Comparison of ENCODE assay signal across 29 mouse cellular contexts in genomic region chr2:85026178-85026577, GRCm38 (mm10). TPM values are rescaled to one million over a fixed set of nuclear protein-coding genes. Genes with fewer than 3 reads are reported as not detected.
DNase-seq lines count a peak whose midpoint lies in the region; ATAC-seq and TF ChIP-seq lines count a peak whose summit lies in the region.
"Had no signal": no experiment of that assay in that cellular context is flagged by ENCODE, and none has a peak within 500 bp of the region (broad histone marks: within the 10 kb centered on the region; RNA-seq: fewer than 3 reads in every experiment).

No protein-coding gene starts in this region.

- intact Hi-C loops in left cerebral cortex, adult 2 months (cut with DNase I) = no loop called here

- 78% methylated on average over 3 of the region's 3 CpGs for WGBS in liver, embryonic 11.5 days
- 65% methylated on average over 3 of the region's 3 CpGs for WGBS in liver, embryonic 13.5 days (ENCODE audit: insufficient replicate concordance)

- H3K4me2 ChIP-seq in liver, embryonic 11.5 days = no peak overlapping the region
- H3K4me2 ChIP-seq in liver, embryonic 13.5 days = no peak overlapping the region
- H3K4me2 ChIP-seq: forebrain, embryonic 13.5 days; hindbrain, embryonic 12.5 days had no signal

- H3K4me3 ChIP-seq in liver, embryonic 11.5 days (ENCODE audit: low read depth, low read length) = no peak overlapping the region
- no peak overlapping the region for H3K4me3 ChIP-seq in liver, embryonic 13.5 days (replicated peaks)
- no peak overlapping the region for H3K4me3 ChIP-seq in left cerebral cortex, adult 2 months
- H3K4me3 ChIP-seq: embryonic facial prominence, embryonic 10.5 days; forebrain, embryonic 13.5 days; heart, embryonic 10.5 days; hindbrain, embryonic 12.5 days had no signal

- H3K27ac ChIP-seq in liver, embryonic 11.5 days (ENCODE audit: low read depth, low read length) = no peak overlapping the region
- no peak overlapping the region for H3K27ac ChIP-seq in liver, embryonic 13.5 days
- no peak overlapping the region for H3K27ac ChIP-seq in left cerebral cortex, adult 2 months
- H3K27ac ChIP-seq: embryonic facial prominence, embryonic 10.5 days; forebrain, embryonic 13.5 days; heart, embryonic 10.5 days; hindbrain, embryonic 12.5 days had no signal

- DNase-seq in liver, embryonic 11.5 days (ENCODE audit: low spot score) = no peak
- no peak for DNase-seq in liver
- DNase-seq in adipocyte (ENCODE audit: low spot score) = peak; percentile 64
- no peak for DNase-seq in liver, embryonic 13.5 days
- DNase-seq in ovary, adult 18-20 months (ENCODE audit: low spot score) = no peak
- no peak for DNase-seq in left cerebral cortex, adult 2 months (ENCODE audit: extremely low spot score in 1 of 2, low spot score in 2 of 2)
- no peak for DNase-seq in gastrocnemius, adult 8-10 months (ENCODE audit: low spot score in 2 of 2)
- DNase-seq: adrenal gland, adult 2 months; adrenal gland, postnatal 25 days; B cell, adult 2 months; cerebellum, adult 18-20 months; cerebellum, adult 9-11 months; cerebellum, postnatal 36 days; forebrain, postnatal 0 days; gastrocnemius, postnatal 25 days; heart, adult 11 months; heart, postnatal 4 days had no signal

- peaks cover 8% of the 10 kb centered on the region; the same call in 1 of the 2 replicates for H3K27me3 ChIP-seq in liver, embryonic 11.5 days (replicated peaks; ENCODE audit: control insufficient read depth, insufficient read depth, low read length)
- peaks cover 41% of the 10 kb centered on the region for H3K27me3 ChIP-seq in liver, embryonic 13.5 days
- H3K27me3 ChIP-seq: forebrain, embryonic 13.5 days; hindbrain, embryonic 12.5 days had no signal

- no peak overlapping the region for H3K9ac ChIP-seq in liver, embryonic 11.5 days (ENCODE audit: low read depth, low read length)
- no peak overlapping the region for H3K9ac ChIP-seq in liver, embryonic 13.5 days
- H3K9ac ChIP-seq: forebrain, embryonic 13.5 days; forebrain, postnatal 0 days; hindbrain, embryonic 12.5 days had no signal

- TF ChIP-seq CTCF in left cerebral cortex, adult 2 months (IDR thresholded peaks at IDR 0.05) = no peak

- H3K4me1 ChIP-seq in liver, embryonic 11.5 days (replicated peaks; ENCODE audit: control insufficient read depth, insufficient read depth, low read length) = no peaks in the 10 kb centered on the region
- peaks cover 9% of the 10 kb centered on the region for H3K4me1 ChIP-seq in liver, embryonic 13.5 days (replicated peaks)
- H3K4me1 ChIP-seq: embryonic facial prominence, embryonic 10.5 days; forebrain, embryonic 13.5 days; heart, embryonic 10.5 days; hindbrain, embryonic 12.5 days had no signal

- ATAC-seq in liver, embryonic 11.5 days (replicated peaks; ENCODE audit: low FRiP score) = 0 out of 2 replicates have a peak, but pooled peaks have one; percentile 16
- ATAC-seq in liver, embryonic 13.5 days (ENCODE audit: low read depth) = 0 out of 2 replicates have a peak, but pooled peaks have one; percentile 15
- ATAC-seq: activated CD4-positive, CD25-positive, alpha-beta regulatory T cell, adult 4 months; CD4-positive, CD25-positive, alpha-beta regulatory T cell, adult 4 months; forebrain, postnatal 0 days; hindbrain, embryonic 16.5 days; inflammation-experienced regulatory T-cells, adult 6 months; Patski had no signal

- no peaks in the 10 kb centered on the region for H3K9me3 ChIP-seq in liver, embryonic 11.5 days (ENCODE audit: control insufficient read depth, low read length)
- no peaks in the 10 kb centered on the region for H3K9me3 ChIP-seq in liver, embryonic 13.5 days (replicated peaks)
- H3K9me3 ChIP-seq: embryonic facial prominence, embryonic 10.5 days; forebrain, embryonic 13.5 days; heart, embryonic 10.5 days; hindbrain, embryonic 12.5 days had no signal

- no peaks in the 10 kb centered on the region for H3K36me3 ChIP-seq in liver, embryonic 11.5 days (ENCODE audit: control insufficient read depth, insufficient read depth, low read length)
- no peaks in the 10 kb centered on the region for H3K36me3 ChIP-seq in liver, embryonic 13.5 days
- H3K36me3 ChIP-seq: embryonic facial prominence, embryonic 10.5 days; heart, embryonic 10.5 days; hindbrain, embryonic 12.5 days had no signal

RNA-seq across cellular contexts. Expression of gene Ssrp1, which starts 10.9 kb away (rescaled TPM):
- 338 and 381 TPM in 2 replicates for polyA plus RNA-seq in liver, embryonic 11.5 days (2014; fragmentation: Nextera tagmentation; extraction: Ambion mirVana)
- polyA plus RNA-seq in liver, embryonic 13.5 days (2015; fragmentation: Nextera tagmentation; extraction: Ambion mirVana) = 199 and 216 TPM in 2 replicates
- 100 to 1,000 TPM; 106 to 111 TPM for total RNA-seq in left cerebral cortex, adult 2 months (2021)
- 10 to 100 TPM; 20.2 to 27.0 (median 23.5) TPM for total RNA-seq in gastrocnemius, adult 8-10 months (2022)

RNA-seq across cellular contexts. Expression of gene P2rx3, which starts 11.1 kb away (rescaled TPM):
- 0.95 and 1.1 TPM in 2 replicates for polyA plus RNA-seq in liver, embryonic 11.5 days (2014; fragmentation: Nextera tagmentation; extraction: Ambion mirVana)
- polyA plus RNA-seq in liver, embryonic 13.5 days (2015; fragmentation: Nextera tagmentation; extraction: Ambion mirVana) = 0.23 and 0.27 TPM in 2 replicates
- total RNA-seq in left cerebral cortex, adult 2 months (2021) = 1 to 10 TPM; 2.0 to 2.6 TPM
- total RNA-seq in gastrocnemius, adult 8-10 months (2022) = under 1 TPM; 0.44 to 0.72 (median 0.63) TPM
- total RNA-seq: forebrain, postnatal 0 days had no signal
- polyA plus RNA-seq: heart, embryonic 14.5 days had no signal

RNA-seq across cellular contexts. Expression of gene Tnks1bp1, which starts 21.6 kb away (rescaled TPM):
- 3.4 and 3.7 TPM in 2 replicates for polyA plus RNA-seq in liver, embryonic 11.5 days (2014; fragmentation: Nextera tagmentation; extraction: Ambion mirVana)
- polyA plus RNA-seq in liver, embryonic 13.5 days (2015; fragmentation: Nextera tagmentation; extraction: Ambion mirVana) = 3.4 and 4.9 TPM in 2 replicates
- total RNA-seq in left cerebral cortex, adult 2 months (2021) = 100 to 1,000 TPM; 130 to 148 TPM
- 10 to 100 TPM; 17.9 to 27.1 (median 23.5) TPM for total RNA-seq in gastrocnemius, adult 8-10 months (2022)

RNA-seq across cellular contexts. Expression of gene Prg3, which starts 38.2 kb away (rescaled TPM):
- 10.2 and 16.7 TPM in 2 replicates for polyA plus RNA-seq in liver, embryonic 11.5 days (2014; fragmentation: Nextera tagmentation; extraction: Ambion mirVana)
- polyA plus RNA-seq in liver, embryonic 13.5 days (2015; fragmentation: Nextera tagmentation; extraction: Ambion mirVana) = 6.3 and 6.5 TPM in 2 replicates
- total RNA-seq in left cerebral cortex, adult 2 months (2021) = not detected
- total RNA-seq in gastrocnemius, adult 8-10 months (2022) = not detected
- total RNA-seq: adrenal gland, adult 2 months; adrenal gland, postnatal 25 days; forebrain, postnatal 0 days; gastrocnemius, adult 18-20 months; gastrocnemius, postnatal 25 days; heart, postnatal 4 days had no signal
- polyA plus RNA-seq: activated CD4-positive, CD25-positive, alpha-beta regulatory T cell, adult 4 months; adrenal gland, adult 2 months; CD4-positive, CD25-positive, alpha-beta regulatory T cell, adult 4 months; embryonic facial prominence, embryonic 10.5 days; embryonic facial prominence, embryonic 14.5 days; forebrain, embryonic 13.5 days; forebrain, postnatal 0 days; heart, embryonic 14.5 days; hindbrain, embryonic 12.5 days; hindbrain, embryonic 16.5 days; inflammation-experienced regulatory T-cells, adult 6 months; Patski had no signal

RNA-seq across cellular contexts. Expression of gene Prg2, which starts 45.9 kb away (rescaled TPM):
- 67.2 and 96.9 TPM in 2 replicates for polyA plus RNA-seq in liver, embryonic 11.5 days (2014; fragmentation: Nextera tagmentation; extraction: Ambion mirVana)
- polyA plus RNA-seq in liver, embryonic 13.5 days (2015; fragmentation: Nextera tagmentation; extraction: Ambion mirVana) = 59.8 and 60.0 TPM in 2 replicates
- total RNA-seq in left cerebral cortex, adult 2 months (2021) = not detected
- not detected for total RNA-seq in gastrocnemius, adult 8-10 months (2022)
- total RNA-seq: adrenal gland, adult 2 months; adrenal gland, postnatal 25 days; forebrain, postnatal 0 days; gastrocnemius, adult 18-20 months; gastrocnemius, postnatal 25 days; heart, postnatal 4 days had no signal
- polyA plus RNA-seq: adrenal gland, adult 2 months; CD4-positive, CD25-positive, alpha-beta regulatory T cell, adult 4 months; embryonic facial prominence, embryonic 14.5 days; forebrain, embryonic 13.5 days; forebrain, postnatal 0 days; heart, embryonic 14.5 days; hindbrain, embryonic 16.5 days; Patski had no signal

Comparison
In these comparisons a context has a peak if more than half of its experiments do, and no peak if none do; other contexts are left out.
1. RNA of gene Tnks1bp1, which starts 21.6 kb away (total RNA-seq): 130 to 148 TPM in left cerebral cortex, adult 2 months; 17.9 to 27.1 TPM in gastrocnemius, adult 8-10 months; every median in the first group is over 4 times any median in the second.